Mouse (Mus musculus): ENCODE data around the gene Fads1. TPM values are rescaled to one million over a fixed set of nuclear protein-coding genes. Genes with fewer than 3 reads are reported as not detected.

Gene Fads1
- polyA plus RNA-seq, 1 experiment = 212 TPM

DNA sequence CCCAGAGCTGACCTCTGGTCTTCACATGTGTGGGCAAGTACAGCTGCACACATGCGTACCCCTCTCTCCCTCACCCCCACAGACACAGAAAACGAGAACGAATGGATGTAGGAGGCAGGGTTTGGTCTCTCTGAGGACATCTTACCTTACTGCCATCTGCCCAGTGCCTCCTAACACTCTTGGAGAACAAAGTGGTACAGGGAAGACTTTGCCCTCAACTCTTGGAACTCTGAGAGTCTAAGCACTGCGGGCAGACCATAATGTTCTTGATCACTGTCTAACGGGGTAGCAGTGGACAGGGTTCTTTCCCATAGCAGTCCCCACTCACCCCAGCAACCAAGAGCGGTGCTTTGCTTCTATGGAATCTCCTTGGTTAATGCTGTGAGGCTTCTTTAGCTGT, 6.3 kb downstream of the Fads1 start:
- H3K4me1 ChIP-seq (ENCODE audit: control insufficient read depth, insufficient read depth, low read length) = peaks cover 5% of the 10 kb centered on the region; the same call in 1 of the 2 replicates
- H3K4me3 ChIP-seq (ENCODE audit: insufficient read depth, low read length) = no peak overlapping the region
- TF ChIP-seq POLR2A (IDR thresholded peaks at IDR 0.05; ENCODE audit: extremely low read depth, insufficient read depth, low read length) = no peak
- H3K27ac ChIP-seq (ENCODE audit: insufficient read depth, low read length) = peak overlapping the region; percentile 0; the same call in 1 of the 2 replicates

DNA sequence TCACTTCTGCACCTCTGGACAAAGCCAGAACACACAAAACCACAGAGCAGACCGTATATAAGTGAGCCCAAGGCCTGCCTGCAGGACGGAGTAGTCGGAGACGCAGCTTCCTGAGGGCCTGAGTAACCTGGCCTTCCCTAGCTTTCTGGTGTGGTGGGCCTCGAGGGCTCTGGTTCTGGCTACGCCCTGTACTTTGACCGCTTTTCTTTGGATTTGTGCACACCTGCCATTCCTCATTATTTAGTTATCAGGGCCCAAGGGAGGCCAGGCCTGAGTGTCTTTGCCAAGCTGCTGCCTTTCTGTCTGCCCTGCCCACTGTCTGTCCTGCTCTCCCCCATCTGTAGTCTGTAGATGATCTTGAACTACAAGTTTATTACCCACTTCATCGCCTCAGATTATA, 7.3 kb downstream of the Fads1 start:
- peaks cover 5% of the 10 kb centered on the region; the same call in 1 of the 2 replicates for H3K4me1 ChIP-seq (ENCODE audit: control insufficient read depth, insufficient read depth, low read length)
- H3K27ac ChIP-seq (ENCODE audit: insufficient read depth, low read length) = no peak overlapping the region
- TF ChIP-seq CTCF (IDR thresholded peaks at IDR 0.05; ENCODE audit: extremely low read depth, insufficient read depth, low read length) = no peak
- TF ChIP-seq POLR2A (IDR thresholded peaks at IDR 0.05; ENCODE audit: extremely low read depth, insufficient read depth, low read length) = no peak
- no peak overlapping the region for H3K4me3 ChIP-seq (ENCODE audit: insufficient read depth, low read length)

DNA sequence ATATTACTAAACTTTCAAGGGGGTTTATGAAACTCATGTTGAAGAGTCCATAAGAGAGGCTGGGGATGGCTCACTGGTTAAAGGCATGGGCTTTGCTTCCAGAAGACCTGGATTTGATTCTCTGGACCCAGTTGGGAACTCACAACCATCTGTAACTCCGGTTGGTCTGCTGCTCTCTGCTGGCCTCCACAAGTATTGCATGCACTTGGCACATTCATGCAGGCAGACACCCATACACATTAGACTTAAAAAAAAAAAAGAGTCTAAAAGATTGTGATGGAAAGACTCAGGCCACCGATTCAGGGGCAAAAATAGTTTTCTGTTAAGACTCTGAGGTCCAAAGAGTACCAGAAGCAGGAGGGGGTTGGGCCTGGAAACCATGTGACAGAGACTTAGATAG, 8.1 kb downstream of the Fads1 start:
- no peak overlapping the region for H3K4me3 ChIP-seq (ENCODE audit: insufficient read depth, low read length)
- peaks cover 2% of the 10 kb centered on the region; the same call in 1 of the 2 replicates for H3K4me1 ChIP-seq (ENCODE audit: control insufficient read depth, insufficient read depth, low read length)
- no peak overlapping the region for H3K27ac ChIP-seq (ENCODE audit: insufficient read depth, low read length)
- TF ChIP-seq CTCF (IDR thresholded peaks at IDR 0.05; ENCODE audit: extremely low read depth, insufficient read depth, low read length) (peak; percentile 66), POLR2A (IDR thresholded peaks at IDR 0.05; ENCODE audit: extremely low read depth, insufficient read depth, low read length) (no peak)

DNA sequence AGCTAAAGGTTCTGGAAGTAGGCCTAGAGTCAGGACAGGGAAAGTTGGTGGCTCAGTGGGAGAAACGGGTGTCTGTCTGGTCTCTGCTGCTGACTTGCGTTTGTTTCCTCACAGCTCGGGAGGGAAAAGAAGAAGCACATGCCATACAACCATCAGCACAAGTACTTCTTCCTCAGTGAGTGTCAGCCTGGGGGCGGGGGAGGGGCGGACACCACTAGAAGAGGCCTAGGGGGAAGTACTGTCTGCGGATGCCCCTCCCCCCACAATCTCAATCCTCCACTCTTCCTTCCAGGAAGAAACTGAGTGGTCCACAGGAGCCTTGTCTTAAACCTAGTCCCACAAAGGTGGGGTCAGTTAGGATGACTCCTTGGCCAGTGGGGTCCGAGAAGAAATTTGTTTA, 8.6 kb downstream of the Fads1 start:
- Histone ChIP-seq H3K27ac (ENCODE audit: insufficient read depth, low read length) (no peak overlapping the region), H3K4me1 (ENCODE audit: control insufficient read depth, insufficient read depth, low read length) (peaks cover 2% of the 10 kb centered on the region; the same call in 1 of the 2 replicates), H3K4me3 (ENCODE audit: insufficient read depth, low read length) (no peak overlapping the region)
- no peak for TF ChIP-seq POLR2A (IDR thresholded peaks at IDR 0.05; ENCODE audit: extremely low read depth, insufficient read depth, low read length)

DNA sequence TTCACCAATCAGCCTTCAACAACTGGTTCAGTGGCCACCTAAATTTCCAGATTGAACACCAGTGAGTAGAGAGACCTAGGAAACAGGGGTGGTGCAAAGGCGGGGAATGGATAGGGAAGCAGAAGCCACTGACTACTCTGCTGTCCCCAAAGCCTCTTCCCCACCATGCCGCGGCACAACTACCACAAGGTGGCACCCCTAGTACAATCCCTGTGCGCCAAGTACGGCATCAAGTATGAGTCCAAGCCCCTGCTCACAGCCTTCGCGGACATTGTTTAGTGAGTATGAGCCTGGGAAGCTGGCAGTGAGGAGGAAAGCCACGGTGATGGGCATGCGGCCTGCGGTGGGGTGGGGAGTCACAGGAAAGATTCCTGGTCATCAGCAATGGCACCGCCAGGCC, 11.6 kb downstream of the Fads1 start:
- H3K4me3 ChIP-seq (ENCODE audit: insufficient read depth, low read length) = no peak overlapping the region
- no peak overlapping the region for H3K27ac ChIP-seq (ENCODE audit: insufficient read depth, low read length)
- TF ChIP-seq POLR2A (IDR thresholded peaks at IDR 0.05; ENCODE audit: extremely low read depth, insufficient read depth, low read length) (no peak), CTCF (IDR thresholded peaks at IDR 0.05; ENCODE audit: extremely low read depth, insufficient read depth, low read length) (peak; percentile 17; the same call in 1 of the 2 replicates)
- H3K4me1 ChIP-seq (ENCODE audit: control insufficient read depth, insufficient read depth, low read length) = no peaks in the 10 kb centered on the region

DNA sequence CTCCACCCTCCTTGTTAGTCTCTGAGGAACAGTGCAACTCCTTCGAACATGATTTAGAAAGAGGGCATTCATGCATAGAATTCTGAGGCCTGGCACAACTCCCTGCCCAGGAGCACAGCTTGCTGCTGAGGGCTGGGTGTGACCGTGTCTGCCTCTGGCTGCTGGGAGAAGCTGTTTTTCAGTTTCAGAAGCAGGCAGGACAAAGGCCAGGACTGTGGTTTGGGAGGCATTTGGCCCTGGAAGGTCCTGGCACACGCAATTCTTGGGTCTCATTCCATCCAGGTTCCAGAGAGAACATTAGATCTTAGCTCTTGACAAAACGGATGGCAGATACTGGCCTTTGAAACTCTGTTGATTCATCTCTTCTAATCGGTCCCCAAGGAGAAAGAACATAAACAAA, 12.6 kb downstream of the Fads1 start:
- Histone ChIP-seq H3K4me1 (ENCODE audit: control insufficient read depth, insufficient read depth, low read length) (no peaks in the 10 kb centered on the region), H3K4me3 (ENCODE audit: insufficient read depth, low read length) (no peak overlapping the region), H3K27ac (ENCODE audit: insufficient read depth, low read length) (no peak overlapping the region)
- TF ChIP-seq POLR2A (IDR thresholded peaks at IDR 0.05; ENCODE audit: extremely low read depth, insufficient read depth, low read length) (no peak), CTCF (IDR thresholded peaks at IDR 0.05; ENCODE audit: extremely low read depth, insufficient read depth, low read length) (no peak)

DNA sequence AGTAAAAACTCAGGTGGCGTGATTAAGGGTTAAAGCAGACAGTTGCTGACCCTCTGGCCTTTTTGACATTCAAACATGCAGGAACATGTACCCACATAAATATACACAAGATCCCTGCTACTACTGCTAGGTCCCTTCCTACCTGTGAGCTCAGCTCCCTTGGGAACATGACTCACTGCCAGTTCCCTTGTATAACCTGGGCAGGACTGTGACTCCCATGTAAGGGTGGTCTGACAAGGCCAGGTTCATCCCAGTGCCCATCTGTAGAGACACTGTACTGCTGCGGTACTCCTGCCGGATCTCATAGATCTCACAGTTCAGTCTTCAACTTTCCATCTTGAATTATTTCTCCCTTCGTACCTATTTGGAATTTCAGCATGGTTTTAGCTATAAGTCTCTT, 14.4 kb downstream of the Fads1 start:
- TF ChIP-seq CTCF (IDR thresholded peaks at IDR 0.05; ENCODE audit: extremely low read depth, insufficient read depth, low read length) = no peak
- no peak for TF ChIP-seq POLR2A (IDR thresholded peaks at IDR 0.05; ENCODE audit: extremely low read depth, insufficient read depth, low read length)
- H3K27ac ChIP-seq (ENCODE audit: insufficient read depth, low read length) = no peak overlapping the region
- H3K4me3 ChIP-seq (ENCODE audit: insufficient read depth, low read length) = no peak overlapping the region
- no peaks in the 10 kb centered on the region for H3K4me1 ChIP-seq (ENCODE audit: control insufficient read depth, insufficient read depth, low read length)

DNA sequence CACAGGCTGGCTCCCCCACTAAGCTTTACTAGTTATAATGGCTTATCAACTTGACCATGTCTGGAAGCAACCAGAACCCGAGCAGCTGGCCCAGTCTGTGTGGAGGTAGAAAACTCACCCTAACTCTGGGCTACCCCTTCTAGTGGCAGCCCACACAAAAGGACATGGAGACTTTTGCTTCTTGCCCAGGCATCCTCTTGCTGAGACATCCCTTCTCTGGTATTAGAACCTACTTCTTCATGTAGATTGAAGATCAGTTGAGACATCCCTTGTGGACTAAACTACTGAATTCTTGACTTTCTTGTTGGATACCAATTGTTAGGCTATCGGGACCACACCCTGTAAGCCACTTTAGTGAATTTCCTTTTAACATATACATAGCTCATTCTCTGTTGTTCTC, 15.6 kb downstream of the Fads1 start:
- Histone ChIP-seq H3K4me3 (ENCODE audit: insufficient read depth, low read length) (no peak overlapping the region), H3K27ac (ENCODE audit: insufficient read depth, low read length) (no peak overlapping the region), H3K4me1 (ENCODE audit: control insufficient read depth, insufficient read depth, low read length) (peaks cover 2% of the 10 kb centered on the region; the same call in 1 of the 2 replicates)
- TF ChIP-seq CTCF (IDR thresholded peaks at IDR 0.05; ENCODE audit: extremely low read depth, insufficient read depth, low read length) (no peak), POLR2A (IDR thresholded peaks at IDR 0.05; ENCODE audit: extremely low read depth, insufficient read depth, low read length) (no peak)

DNA sequence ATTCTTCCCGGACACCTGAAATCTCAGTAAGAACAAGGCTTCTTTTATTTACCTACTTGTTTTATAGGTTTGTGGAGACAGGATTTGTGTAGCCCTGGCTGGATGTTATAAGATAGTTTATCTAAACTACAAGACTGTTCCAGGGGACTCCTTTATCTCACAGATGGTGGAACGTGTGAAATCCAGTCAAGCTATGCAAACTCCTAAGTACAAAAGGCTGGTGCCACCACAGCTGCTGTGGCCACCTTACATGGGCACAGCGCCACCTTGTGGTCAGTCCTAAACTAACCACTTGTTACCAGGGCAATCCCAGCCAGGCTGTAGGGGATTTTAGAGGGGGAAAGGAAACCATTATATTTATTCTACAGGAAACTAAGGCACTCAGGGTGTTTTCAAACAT, 16.0 kb downstream of the Fads1 start:
- no peak overlapping the region for H3K4me3 ChIP-seq (ENCODE audit: insufficient read depth, low read length)
- TF ChIP-seq CTCF (IDR thresholded peaks at IDR 0.05; ENCODE audit: extremely low read depth, insufficient read depth, low read length) (peak; percentile 91), POLR2A (IDR thresholded peaks at IDR 0.05; ENCODE audit: extremely low read depth, insufficient read depth, low read length) (no peak)
- H3K27ac ChIP-seq (ENCODE audit: insufficient read depth, low read length) = no peak overlapping the region
- peaks cover 2% of the 10 kb centered on the region; the same call in 1 of the 2 replicates for H3K4me1 ChIP-seq (ENCODE audit: control insufficient read depth, insufficient read depth, low read length)

DNA sequence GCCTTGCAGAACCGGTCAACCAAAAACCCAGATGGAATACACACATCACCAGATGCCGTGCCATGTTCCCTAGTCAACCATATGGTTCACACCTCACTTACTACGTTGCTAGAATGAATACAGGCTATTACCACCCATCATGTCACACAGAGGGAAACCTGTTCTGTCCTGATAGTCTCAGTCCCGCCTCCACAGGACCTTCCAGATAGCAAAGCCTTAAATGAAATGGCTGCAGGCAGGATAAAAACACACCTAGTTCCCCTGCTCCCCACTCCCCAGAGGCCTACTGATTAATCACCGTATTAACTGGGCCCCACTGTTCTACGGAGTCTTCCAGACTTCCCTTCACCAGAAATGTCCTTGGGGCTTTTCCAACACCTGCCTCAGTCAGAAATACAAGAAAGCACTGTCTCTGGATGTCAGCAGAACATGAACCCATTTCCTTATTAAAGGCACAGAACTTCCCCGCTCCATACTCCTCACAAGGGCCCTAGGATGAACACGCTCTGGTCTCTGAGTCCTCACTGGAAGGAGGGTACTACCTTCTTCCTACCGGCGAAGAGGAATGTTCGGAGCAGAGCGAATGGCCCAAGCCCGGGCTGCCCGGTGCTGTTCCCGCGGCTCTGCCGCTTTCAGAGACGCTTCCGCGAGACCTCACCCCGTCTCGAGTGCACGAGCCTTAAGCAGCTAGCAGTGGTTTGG, 20.6 kb downstream of the Fads1 start:
- TF ChIP-seq CTCF (IDR thresholded peaks at IDR 0.05; ENCODE audit: extremely low read depth, insufficient read depth, low read length) (no peak), POLR2A (IDR thresholded peaks at IDR 0.05; ENCODE audit: extremely low read depth, insufficient read depth, low read length) (no peak)
- Histone ChIP-seq H3K27ac (ENCODE audit: insufficient read depth, low read length) (no peak overlapping the region), H3K4me1 (ENCODE audit: control insufficient read depth, insufficient read depth, low read length) (peaks cover 2% of the 10 kb centered on the region; the same call in 1 of the 2 replicates), H3K4me3 (ENCODE audit: insufficient read depth, low read length) (peak overlapping the region; percentile 46)
